Mouse (Mus musculus) thymus, postnatal 36 days (tissue): ENCODE measurements around the gene Mrps7.
"Not testable (repeated sequence)": the region's sequence is repeated elsewhere in the genome, so short reads cannot be mapped to it uniquely, and the experiment has no call there.

ENCODE experiments used
- DNase-seq, 2 experiments: peaks; one replicate each; pipeline ENCODE4 v3.0.0; 2022; ENCODE audit warnings: mixed read lengths in 2 of 2

Gene Mrps7

GRCm38 (mm10) chr11:115630532-115631504, 27.1 kb downstream of the Mrps7 start:
- DNase-seq = no peak

DNA sequence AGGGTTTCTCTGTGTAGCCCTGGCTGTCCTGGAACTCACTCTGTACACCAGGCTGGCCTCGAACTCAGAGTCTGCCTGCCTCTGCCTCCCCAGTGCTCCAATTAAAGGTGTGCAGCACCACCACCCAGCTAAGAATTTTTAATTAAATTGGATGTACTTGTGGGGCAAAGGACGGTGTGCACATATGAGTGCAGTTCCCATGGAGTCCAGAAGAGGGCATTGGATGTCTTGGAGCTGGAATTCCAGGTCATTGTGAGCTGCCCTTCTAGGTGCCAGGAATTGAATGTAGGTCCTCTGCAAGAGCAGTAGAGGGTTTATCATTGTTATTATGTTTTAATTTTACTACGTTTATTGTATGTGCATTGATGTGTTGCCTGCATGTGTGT, 27.8 kb downstream of the Mrps7 start:
- peak in 1 of 2 experiments; percentile 41 for DNase-seq

DNA sequence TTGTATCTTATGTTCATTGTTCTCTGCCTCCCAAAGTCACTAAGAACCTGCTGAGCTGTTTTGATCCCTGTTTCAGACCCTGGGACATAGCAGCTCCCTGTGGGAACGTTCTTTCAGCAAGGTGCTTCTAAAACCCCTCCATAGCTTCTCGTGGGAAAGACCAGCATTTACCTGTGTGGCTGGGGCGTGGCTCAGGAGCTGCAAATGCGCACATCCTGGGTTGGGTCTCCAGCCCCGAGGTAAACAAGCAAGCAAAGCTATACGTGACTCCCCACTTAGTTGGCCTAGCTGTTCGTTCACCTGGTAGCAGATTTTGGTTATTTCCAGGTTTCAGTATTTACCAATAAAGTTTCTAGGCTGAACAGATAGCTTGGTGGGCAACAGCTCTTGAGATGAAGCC, 28.5 kb downstream of the Mrps7 start:
- DNase-seq = no peak

GRCm38 (mm10) chr11:115632862-115633261, 29.1 kb downstream of the Mrps7 start:
- no peak for DNase-seq

DNA sequence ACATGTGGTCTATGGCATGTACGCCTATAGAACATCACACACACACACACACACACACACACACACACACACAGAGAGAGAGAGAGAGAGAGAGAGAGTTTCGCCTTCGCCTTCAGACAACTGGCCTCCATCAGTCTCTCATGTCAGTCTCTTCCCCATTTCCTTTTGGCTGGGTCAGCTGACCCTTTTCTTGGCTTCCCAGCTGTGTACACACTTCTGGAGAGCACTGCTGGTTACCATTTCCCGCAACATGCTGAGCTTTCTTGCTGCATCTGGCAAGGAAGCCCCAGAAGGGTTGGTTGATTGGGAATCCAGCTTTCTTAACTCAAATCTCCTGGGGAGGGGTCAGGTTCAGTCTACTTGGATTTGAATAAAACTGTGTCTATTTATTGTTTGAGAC, 30.4 kb downstream of the Mrps7 start:
- no peak for DNase-seq

DNA sequence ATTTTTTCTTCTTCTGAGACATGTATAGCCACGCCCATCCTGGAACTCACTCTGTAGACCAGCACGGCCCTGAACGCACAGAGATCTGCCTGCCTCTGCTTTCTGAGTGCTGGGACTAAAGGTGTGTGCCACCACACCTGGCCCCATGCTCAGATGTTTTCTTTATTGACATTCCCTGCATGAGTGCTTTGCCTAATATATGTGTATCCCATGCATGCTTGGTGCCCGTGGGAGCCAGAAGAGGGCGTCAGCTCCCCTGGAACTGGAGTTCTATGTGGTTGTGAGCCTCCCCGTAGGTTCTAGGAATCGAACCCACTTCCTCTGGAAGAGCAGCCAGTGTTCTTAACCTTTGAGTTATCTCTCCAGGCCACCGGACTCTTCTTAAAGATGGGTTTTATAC, 31.3 kb downstream of the Mrps7 start:
- no peak for DNase-seq

- DNase-seq = no peak
Measured at GRCm38 (mm10) chr11:115635484-115635883, 31.8 kb downstream of the Mrps7 start.

- DNase-seq = no peak
Measured at GRCm38 (mm10) chr11:115636960-115637359, 33.2 kb downstream of the Mrps7 start.

- DNase-seq = no peak
Measured at GRCm38 (mm10) chr11:115638498-115639409, 35.0 kb downstream of the Mrps7 start.

GRCm38 (mm10) chr11:115639540-115639939, 35.8 kb downstream of the Mrps7 start:
- no peak for DNase-seq

DNA sequence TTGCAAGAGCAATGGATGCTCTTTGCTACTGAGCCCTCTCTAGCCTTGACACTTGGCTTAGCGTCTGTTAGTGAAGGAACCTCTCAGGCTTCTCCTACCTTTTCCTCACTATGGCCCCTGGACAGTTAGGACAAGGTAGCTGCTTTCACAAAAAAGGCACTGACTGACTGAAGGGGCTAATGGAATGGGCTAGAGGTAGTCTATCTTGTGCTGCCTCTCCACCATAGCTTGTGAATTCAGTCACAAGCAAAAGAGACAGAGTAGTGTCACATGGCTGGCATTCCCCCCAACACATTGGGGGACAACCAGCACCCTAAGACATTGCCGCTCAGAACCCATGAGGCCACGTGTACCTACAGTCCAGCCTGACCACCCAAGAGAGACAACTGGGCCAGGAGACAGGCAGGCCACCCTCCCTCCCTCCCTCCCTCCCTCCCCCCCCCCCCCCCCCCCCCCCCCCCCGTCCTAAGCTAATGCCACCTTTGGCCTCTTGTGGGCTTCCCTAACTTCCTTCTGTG, 36.6 kb downstream of the Mrps7 start:
- no peak for DNase-seq

DNA sequence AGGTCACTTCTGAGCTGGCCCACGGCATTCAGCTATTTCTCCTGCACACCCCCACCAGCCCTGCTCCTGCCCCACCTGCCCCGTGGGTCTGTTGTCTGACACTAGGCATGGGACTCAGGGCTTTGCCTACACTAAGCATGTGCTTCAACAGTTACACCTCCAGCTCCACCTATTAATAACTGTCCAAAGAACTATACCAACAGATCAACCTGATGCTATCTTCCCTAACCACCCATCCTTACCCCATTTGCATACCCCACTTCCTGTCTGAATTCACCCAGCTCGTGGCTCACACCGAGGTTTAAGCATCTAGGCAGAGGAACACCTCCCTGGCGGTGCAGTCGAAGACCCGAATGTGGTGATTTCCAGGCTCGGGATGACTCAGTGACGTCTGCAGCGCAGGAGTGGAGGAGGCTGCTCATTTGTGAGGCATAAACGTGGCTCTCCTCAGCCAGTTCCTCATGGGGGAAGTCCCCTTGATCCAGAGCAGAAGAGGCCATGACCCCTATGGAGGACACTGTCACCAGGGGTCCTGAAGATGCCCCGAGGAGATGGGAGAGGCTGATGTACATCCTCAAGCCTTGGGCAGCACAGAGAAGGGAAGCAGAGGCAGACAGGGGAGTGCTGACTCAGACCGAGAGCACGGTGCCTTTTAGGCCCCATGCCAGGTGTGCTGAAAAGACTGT, 37.4 kb downstream of the Mrps7 start:
- DNase-seq = peak; percentile 56 to 76

- DNase-seq = no peak
Measured at GRCm38 (mm10) chr11:115641664-115642036, 37.9 kb downstream of the Mrps7 start.

- DNase-seq = no peak
Measured at GRCm38 (mm10) chr11:115642705-115643104, 39.0 kb downstream of the Mrps7 start.

- peak; percentile 76 to 89 for DNase-seq
Measured at GRCm38 (mm10) chr11:115643265-115643664, 39.5 kb downstream of the Mrps7 start.

DNA sequence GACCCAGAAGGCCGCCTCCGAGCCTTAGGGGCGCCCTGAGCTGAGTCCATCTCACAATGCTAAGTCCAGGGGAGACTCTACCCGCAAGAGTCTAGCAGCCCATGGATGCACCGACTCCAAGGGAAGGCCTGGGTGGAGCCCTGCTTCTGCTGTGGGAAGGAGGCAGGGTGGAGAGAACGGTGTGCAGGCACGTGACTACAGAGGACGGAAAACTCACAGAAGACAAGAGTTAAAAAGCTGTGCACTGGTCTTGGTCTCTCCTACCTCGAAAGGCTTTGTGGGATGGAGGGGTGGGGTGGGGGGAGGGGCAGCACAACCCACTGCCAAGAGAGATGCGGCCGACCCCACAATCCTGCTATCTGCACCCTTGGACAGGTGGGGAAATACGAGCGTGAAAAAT, 40.6 kb downstream of the Mrps7 start:
- DNase-seq = no peak

DNA sequence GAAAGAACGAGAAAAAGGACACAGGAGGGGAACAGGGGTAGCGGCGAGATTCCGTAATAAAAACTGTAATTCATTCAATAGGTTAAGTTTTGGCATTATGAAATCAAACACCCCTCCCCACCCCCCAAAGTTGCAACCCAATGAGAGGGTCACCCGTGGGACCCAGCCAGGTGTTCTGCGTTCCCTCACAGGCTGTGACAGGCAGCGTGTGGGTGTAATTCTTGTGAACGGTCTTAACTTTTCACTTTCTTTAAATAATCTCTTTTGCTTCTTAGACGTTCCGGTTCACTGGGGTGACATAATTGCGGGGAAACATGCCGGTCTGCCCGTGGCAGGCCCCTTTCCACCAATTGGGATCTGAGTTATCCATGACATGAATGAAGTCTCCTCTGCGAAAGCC, 41.8 kb downstream of the Mrps7 start:
- not testable (repeated sequence) for DNase-seq

GRCm38 (mm10) chr11:115646439-115646838, 42.7 kb downstream of the Mrps7 start:
- no peak for DNase-seq

- no peak for DNase-seq
Measured at GRCm38 (mm10) chr11:115647459-115647858, 43.7 kb downstream of the Mrps7 start.

DNA sequence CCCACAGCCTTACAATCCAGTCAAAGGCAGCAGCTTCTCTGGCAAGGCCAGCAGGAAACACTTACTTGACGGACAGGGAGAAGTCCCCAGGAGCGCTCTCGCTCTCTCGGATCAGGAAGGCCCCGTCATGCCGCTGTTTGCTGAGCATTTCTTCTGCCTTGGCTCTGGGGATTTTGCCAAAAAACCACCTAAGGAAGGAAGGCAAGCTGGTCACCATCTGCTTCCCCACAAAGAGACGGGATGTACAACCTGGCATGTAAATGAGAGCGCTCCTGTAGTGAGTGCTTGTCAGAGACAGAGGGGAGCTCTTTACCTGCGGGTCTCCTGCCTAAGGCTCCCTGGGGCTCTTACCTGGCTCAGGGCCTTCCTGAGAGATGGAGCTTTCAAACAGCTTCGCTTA, 46.0 kb downstream of the Mrps7 start:
- DNase-seq = no peak

DNA sequence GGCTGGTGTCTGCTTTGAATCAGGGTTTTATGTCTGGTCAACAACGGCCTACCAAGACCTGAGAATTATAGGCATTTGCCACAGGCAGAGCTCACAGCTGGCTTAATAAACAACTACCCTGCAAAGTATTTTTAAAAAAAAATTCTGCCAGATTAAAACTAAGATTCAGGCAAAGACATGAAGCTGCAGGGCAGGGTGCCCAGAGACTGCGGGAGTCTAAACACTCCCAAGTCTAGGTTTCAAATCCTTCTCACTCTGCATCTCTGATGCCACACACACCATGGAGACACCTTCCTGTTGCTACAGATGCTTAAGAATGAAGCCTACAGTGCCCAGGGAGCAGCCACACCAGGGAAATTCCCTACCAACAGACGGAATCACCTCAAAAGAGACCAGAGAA, 48.0 kb downstream of the Mrps7 start:
- DNase-seq = no peak

GRCm38 (mm10) chr11:115653194-115653593, 49.5 kb downstream of the Mrps7 start:
- DNase-seq = no peak

- DNase-seq = no peak
Measured at GRCm38 (mm10) chr11:115654128-115654527, 50.4 kb downstream of the Mrps7 start.
